Mouse (Mus musculus) B cell, adult (primary cell): ENCODE measurements around the gene Gm49392. TPM values are rescaled to one million over a fixed set of nuclear protein-coding genes. Genes with fewer than 3 reads are reported as not detected.

Experiments used
- total RNA-seq: library from RNA; stranded (reverse); gene quantifications from 4 replicates; pipeline ENCODE4 v1.2.4, GENCODE M21; 2023; ENCODE audit not compliant: inconsistent age

Gm49392 gene
- not detected in 4 replicates for total RNA-seq

DNA sequence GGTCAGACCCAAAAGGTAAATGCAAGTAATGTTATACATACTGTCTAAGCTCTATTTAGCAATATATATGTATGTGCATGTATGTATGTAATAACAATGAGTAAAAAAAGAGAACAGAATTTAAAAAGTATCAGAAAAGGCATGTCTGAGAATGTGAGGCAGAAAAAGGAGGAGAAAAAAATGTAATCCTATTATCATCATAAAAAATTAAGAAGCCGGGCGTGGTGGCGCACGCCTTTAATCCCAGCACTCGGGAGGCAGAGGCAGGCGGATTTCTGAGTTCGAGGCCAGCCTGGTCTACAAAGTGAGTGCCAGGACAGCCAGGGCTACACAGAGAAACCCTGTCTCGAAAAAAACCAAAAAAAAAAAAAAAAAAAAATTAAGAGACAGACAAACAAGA is at the start of gene Gm49392:
Gene Gm49392 (minus strand): TSS at position 101 of the 400 bp plus-strand sequence.

DNA sequence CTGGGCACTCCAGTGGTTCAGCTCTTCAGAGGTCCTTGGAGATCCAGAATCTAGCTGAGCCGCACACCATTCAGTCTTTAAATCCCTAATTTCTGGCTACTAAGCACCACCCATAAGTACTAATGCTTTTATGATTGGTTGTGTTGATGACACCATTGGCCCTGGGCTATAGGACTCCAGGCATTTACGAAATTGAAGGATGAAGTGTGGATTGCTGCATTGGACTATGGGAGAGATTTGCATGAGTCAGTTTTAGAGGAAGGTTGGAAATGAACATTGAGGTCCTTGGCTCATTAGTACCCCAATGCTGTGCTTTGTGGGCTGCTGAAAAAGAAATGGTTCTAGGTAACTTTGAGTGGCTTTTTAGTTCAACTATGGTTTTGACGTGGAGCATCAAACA is 45.2 kb upstream of the Gm49392 start, which contains the start of gene Tpbpa:
Gene Tpbpa (minus strand): TSS at position 101 of the 400 bp plus-strand sequence.

DNA sequence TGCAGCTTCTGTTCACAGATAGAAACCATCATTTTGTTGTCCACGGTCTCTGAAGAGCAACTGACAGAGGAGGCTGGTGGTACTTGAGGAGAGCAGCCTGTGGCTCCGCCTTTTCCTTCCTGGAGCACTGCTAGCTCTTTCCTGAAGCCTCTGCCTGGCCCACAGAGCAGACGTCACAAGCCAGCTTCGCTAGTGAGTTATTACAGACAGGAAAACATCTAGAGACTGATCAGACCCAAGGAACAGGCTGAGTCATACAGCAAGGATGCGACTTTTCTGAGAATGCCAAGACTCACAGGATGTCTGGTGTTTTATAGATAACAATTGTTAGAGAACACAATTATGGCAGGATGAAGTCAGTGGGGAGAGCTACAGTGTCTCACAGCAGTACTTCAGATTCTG is 39.8 kb upstream of the Gm49392 start, which contains the start of the genes Gm49391 and Ctla2a:
Gene Gm49391 (minus strand): TSS at position 72 of the 402 bp plus-strand sequence.
Gene Ctla2a (minus strand): TSS at position 126 of the 402 bp plus-strand sequence.

DNA sequence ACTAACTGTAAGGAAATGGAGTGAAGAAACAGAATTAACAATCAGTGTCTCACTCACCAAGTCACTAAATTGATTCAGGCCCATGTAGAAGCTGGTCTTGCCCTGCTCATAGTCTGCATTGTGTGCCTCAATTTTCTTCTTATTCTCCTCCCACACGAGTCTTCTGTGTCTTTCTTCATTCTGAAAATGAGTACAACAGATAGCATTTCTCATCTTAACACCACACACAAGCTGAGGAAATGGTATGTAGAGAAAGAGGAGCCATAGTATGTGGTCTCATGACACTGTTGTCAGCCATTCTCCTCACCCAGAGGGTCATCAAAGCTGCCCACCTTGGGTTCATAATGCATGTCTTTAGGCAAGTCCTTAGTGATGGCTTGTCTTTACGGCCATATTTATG is 38.8 kb upstream of the Gm49392 start, which contains the start of gene Gm49393:
Gene Gm49393 (minus strand): TSS at position 101 of the 400 bp plus-strand sequence.

DNA sequence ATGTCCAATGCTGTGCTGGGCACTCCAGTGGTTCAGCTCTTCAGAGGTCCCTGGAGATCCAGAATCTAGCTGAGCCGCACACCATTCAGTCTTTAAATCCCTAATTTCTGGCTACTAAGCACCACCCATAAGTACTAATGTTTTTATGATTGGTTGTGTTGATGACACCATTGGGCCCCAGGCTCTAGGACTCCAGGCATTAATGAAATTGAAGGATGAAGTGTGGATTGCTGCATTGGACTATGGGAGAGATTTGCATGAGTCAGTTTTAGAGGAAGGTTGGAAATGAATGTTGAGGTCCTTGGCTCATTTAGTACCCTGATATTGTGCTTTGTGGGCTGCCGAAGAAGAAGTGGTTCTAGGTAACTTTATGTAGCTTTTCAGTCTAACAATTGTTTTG is 8.1 kb upstream of the Gm49392 start, which contains the start of gene Tpbpb:
Gene Tpbpb (minus strand): TSS at position 101 of the 400 bp plus-strand sequence.

DNA sequence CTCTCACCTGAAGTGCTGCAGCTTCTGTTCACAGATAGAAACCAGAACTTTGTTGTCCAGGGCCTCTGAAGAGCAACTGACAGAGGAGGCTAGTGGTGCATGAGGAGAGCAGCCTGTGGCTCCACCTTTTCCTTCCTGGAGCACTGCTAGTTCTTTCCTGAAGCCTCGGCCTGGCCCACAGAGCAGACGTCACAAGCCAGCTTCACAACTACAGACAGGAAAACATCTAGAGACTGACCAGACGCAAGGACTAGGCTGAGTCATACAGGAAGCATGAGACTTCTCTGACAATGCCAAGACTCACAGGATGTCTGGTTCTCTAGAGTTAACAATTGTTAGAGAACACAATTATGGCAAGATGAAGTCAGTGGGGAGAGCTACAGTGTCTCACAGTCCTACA is 634 bp upstream of the Gm49392 start, which contains the start of gene Ctla2b:
Gene Ctla2b (minus strand): TSS at position 120 of the 400 bp plus-strand sequence.

DNA sequence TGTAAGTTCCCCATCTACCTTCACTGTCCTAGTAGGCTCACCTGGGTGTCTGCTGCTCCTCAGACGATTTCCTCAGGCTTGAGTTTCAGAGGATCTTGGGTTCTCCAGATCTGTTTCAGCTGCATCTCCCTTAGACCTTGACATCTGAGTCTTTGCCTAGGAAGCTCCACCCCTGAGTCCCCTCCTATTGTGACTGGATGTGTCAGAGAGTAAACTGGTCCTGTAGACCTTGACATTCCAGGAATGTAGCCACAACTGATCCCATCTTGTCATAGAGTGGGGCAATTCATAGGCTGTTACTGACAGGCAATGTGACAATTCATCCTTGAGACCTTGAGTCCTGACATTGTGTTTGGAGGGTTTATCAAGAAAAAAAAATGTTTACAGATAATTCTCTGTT is 32.4 kb downstream of the Gm49392 start, which contains the start of gene 4930486L24Rik:
Gene 4930486L24Rik (minus strand): TSS at position 195 of the 400 bp plus-strand sequence.

DNA sequence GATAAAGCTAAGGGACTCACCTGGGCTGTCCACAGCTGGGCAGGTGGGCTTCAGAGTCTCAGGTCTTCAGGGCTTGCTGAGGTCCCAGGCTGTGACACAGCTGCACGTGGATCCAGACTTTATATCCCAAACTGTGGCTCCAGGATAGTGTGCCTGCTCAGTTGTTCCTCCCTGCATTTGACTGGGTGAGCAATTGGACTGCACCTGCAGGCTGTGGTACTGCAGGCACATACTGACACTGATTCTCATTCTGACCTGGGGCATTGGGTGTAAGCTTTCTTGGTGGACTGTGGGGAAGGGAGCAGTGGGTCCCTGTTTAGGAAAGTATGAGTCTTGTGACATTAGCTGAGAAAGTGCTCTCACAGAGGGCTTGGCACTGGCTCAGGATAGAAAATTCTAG is 93.9 kb downstream of the Gm49392 start, which contains the start of gene Ctsll3:
Gene Ctsll3 (minus strand): TSS at position 101 of the 400 bp plus-strand sequence.

Other genes starting within 250 kb of the Gm49392 start
- gene BC051665, start 110.5 kb downstream of the Gm49392 start, total RNA-seq, result not detected in 4 replicates
- not detected in 4 replicates for gene Ctsll3, start 94.0 kb downstream of the Gm49392 start, total RNA-seq
- gene 4930486L24Rik, start 32.4 kb downstream of the Gm49392 start, total RNA-seq, result not detected in 4 replicates
- 0.87 to 1.5 TPM (median 1.3 TPM) in 4 replicates for gene Ctla2b, start 553 bp upstream of the Gm49392 start, total RNA-seq
- gene Tpbpb, start 8.0 kb upstream of the Gm49392 start, total RNA-seq, result not detected in 4 replicates
- not detected in 4 replicates for gene Gm49393, start 38.7 kb upstream of the Gm49392 start, total RNA-seq
- 0.51 to 1.2 TPM in 2 of 4 replicates, not detected in the others for gene Gm49391, start 39.7 kb upstream of the Gm49392 start, total RNA-seq
- gene Ctla2a, start 39.7 kb upstream of the Gm49392 start, total RNA-seq, result 2.4 to 5.6 TPM (median 3.4 TPM) in 4 replicates
- gene Tpbpa, start 45.1 kb upstream of the Gm49392 start, total RNA-seq, result not detected in 4 replicates
- gene Ctsj, start 109.1 kb upstream of the Gm49392 start, total RNA-seq, result not detected in 4 replicates
- gene Ctsq, start 143.7 kb upstream of the Gm49392 start, total RNA-seq, result not detected in 4 replicates